Mouse (Mus musculus): ENCODE results near the gene Hdac9.

Gene Hdac9

GRCm38 (mm10) chr12:34808180-34808579 is 108.7 kb downstream of the Hdac9 start:
- no peak for DNase-seq (ENCODE audit: low read depth, low spot score)

GRCm38 (mm10) chr12:34806528-34806927 is 110.4 kb downstream of the Hdac9 start:
- peak; percentile 21 for DNase-seq (ENCODE audit: low read depth, low spot score)

GRCm38 (mm10) chr12:34803721-34804120 is 113.2 kb downstream of the Hdac9 start:
- no peak for DNase-seq (ENCODE audit: low read depth, low spot score)

GRCm38 (mm10) chr12:34802308-34802707 is 114.6 kb downstream of the Hdac9 start:
- no peak for DNase-seq (ENCODE audit: low read depth, low spot score)

GRCm38 (mm10) chr12:34801752-34802151 is 115.1 kb downstream of the Hdac9 start:
- no peak for DNase-seq (ENCODE audit: low read depth, low spot score)

- no peak for DNase-seq (ENCODE audit: low read depth, low spot score)
Measured at GRCm38 (mm10) chr12:34797389-34797788, 119.5 kb downstream of the Hdac9 start.

- DNase-seq (ENCODE audit: low read depth, low spot score) = no peak
Measured at GRCm38 (mm10) chr12:34795487-34795886, 121.4 kb downstream of the Hdac9 start.

GRCm38 (mm10) chr12:34792113-34792452 is 124.8 kb downstream of the Hdac9 start:
- no peak for DNase-seq (ENCODE audit: low read depth, low spot score)

- no peak for DNase-seq (ENCODE audit: low read depth, low spot score)
Measured at GRCm38 (mm10) chr12:34791213-34792112, 125.4 kb downstream of the Hdac9 start.

GRCm38 (mm10) chr12:34789031-34789982 is 127.6 kb downstream of the Hdac9 start:
- DNase-seq (ENCODE audit: low read depth, low spot score) = no peak

GRCm38 (mm10) chr12:34787380-34787779 is 129.5 kb downstream of the Hdac9 start:
- DNase-seq (ENCODE audit: low read depth, low spot score) = no peak

GRCm38 (mm10) chr12:34783574-34783973 is 133.3 kb downstream of the Hdac9 start:
- peak; percentile 77 for DNase-seq (ENCODE audit: low read depth, low spot score)

- peak; percentile 73 for DNase-seq (ENCODE audit: low read depth, low spot score)
Measured at GRCm38 (mm10) chr12:34779368-34779957, 137.4 kb downstream of the Hdac9 start.

- no peak for DNase-seq (ENCODE audit: low read depth, low spot score)
Measured at GRCm38 (mm10) chr12:34776170-34776569, 140.7 kb downstream of the Hdac9 start.

- DNase-seq (ENCODE audit: low read depth, low spot score) = no peak
Measured at GRCm38 (mm10) chr12:34774071-34774470, 142.8 kb downstream of the Hdac9 start.

- DNase-seq (ENCODE audit: low read depth, low spot score) = no peak
Measured at GRCm38 (mm10) chr12:34767226-34767775, 149.6 kb downstream of the Hdac9 start.

GRCm38 (mm10) chr12:34747266-34747665 is 169.6 kb downstream of the Hdac9 start:
- no peak for DNase-seq (ENCODE audit: low read depth, low spot score)

- DNase-seq (ENCODE audit: low read depth, low spot score) = no peak
Measured at GRCm38 (mm10) chr12:34725204-34725603, 191.7 kb downstream of the Hdac9 start.

- no peak for DNase-seq (ENCODE audit: low read depth, low spot score)
Measured at GRCm38 (mm10) chr12:34724274-34724673, 192.6 kb downstream of the Hdac9 start.

- DNase-seq (ENCODE audit: low read depth, low spot score) = peak; percentile 26
Measured at GRCm38 (mm10) chr12:34722831-34723490, 193.9 kb downstream of the Hdac9 start.

- no peak for DNase-seq (ENCODE audit: low read depth, low spot score)
Measured at GRCm38 (mm10) chr12:34720906-34721305, 196.0 kb downstream of the Hdac9 start.

Data from A20 (cell line).